Mouse (Mus musculus) naive thymus-derived CD4-positive, alpha-beta T cell, adult 2 months (primary cell): ENCODE data around the gene Zfp874b.
"Not testable (repeated sequence)": the region's sequence is repeated elsewhere in the genome, so short reads cannot be mapped to it uniquely, and the experiment has no call there.

Experiments
- DNase-seq: peaks from one replicate; pipeline ENCODE4 v3.0.0-alpha.2; 2011; ENCODE audit warnings: low read depth

The Zfp874b gene

GRCm38 (mm10) chr13:67483625-67484423, at the start of gene Zfp874b:
Zfp874b (minus strand) TSS chr13:67484258.
- DNase-seq: peak; percentile 93

- DNase-seq: no peak
Measured at GRCm38 (mm10) chr13:67527049-67527730, 43.1 kb upstream of the Zfp874b start.

DNA sequence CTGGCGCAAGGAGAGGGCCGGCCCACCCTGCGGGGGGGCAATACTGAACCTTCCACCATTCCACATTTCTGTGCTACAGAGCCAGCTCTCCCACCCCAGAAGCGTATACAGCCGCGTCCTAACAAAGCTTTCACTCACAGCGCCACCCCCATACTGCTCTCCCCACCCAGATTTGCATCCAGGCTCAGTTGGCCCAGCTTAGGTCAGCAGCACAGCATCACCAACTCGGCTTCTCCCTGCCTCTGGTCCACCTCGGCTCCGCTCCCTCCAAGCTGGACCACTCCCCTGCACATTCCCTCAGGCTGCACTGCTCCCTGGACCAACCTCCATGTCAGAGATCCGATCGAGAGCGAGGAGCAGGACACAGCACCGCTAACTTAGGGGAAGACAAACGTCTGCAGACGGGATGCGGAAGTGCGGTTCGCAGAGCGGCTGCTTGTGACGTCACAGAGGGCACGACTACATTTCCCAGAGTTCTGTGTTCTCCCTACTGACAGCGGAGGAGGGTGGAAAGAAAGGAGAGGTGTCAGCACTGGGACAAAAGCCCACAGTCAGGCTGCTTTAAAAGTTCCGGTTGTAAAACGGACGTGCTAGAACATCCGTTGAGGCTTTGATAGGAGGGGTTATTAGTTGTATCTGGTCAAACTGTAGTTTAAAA, 41.8 kb upstream of the Zfp874b start, which contains the start of the genes Gm26965 and Zfp87:
Gene Gm26965, minus strand, starts transcription at position 399 of the 658 bp plus-strand sequence.
Gene Zfp87, minus strand, starts transcription at position 425 of the 658 bp plus-strand sequence.
- DNase-seq: peak; percentile 95

GRCm38 (mm10) chr13:67500908-67501307, 16.9 kb upstream of the Zfp874b start:
- DNase-seq: no peak

DNA sequence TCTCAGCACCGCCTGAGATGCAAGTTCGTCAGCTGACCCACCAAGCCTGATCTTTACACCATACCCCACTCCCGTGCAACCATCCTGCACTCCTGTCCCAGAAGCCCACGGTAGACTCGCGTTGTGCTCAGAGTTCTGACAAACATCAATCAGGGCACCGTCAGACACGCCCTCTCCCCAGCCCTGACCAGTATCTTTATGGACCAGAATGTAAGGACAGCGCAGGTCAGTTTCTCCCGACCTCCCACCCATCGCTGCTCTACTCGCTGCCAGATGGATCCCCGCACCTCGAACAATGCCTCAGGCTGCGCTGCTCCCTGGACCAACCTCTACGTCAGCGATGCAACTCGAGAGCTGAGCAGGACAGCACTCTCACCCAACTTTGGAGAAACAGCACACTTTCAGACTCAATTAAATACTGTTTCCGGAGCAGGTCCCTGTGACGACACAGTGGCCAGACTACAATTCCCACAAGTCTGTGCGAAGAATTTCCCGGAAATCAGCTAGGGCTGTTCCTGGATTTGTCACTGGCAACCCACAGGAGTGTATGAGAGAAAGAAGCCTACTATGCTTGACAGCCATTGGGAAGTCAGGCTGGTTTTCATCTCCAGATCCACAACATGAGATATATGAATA, 16.1 kb upstream of the Zfp874b start, which contains the start of gene Zfp58:
Gene Zfp58, minus strand, starts transcription at position 472 of the 636 bp plus-strand sequence.
- peak; percentile 85 for DNase-seq

- DNase-seq: no peak
Measured at GRCm38 (mm10) chr13:67495631-67496030, 11.6 kb upstream of the Zfp874b start.

GRCm38 (mm10) chr13:67484424-67484811, 360 bp upstream of the Zfp874b start:
- no peak for DNase-seq

- DNase-seq: peak; percentile 14
Measured at GRCm38 (mm10) chr13:67481528-67481927, 2.5 kb downstream of the Zfp874b start.

DNA sequence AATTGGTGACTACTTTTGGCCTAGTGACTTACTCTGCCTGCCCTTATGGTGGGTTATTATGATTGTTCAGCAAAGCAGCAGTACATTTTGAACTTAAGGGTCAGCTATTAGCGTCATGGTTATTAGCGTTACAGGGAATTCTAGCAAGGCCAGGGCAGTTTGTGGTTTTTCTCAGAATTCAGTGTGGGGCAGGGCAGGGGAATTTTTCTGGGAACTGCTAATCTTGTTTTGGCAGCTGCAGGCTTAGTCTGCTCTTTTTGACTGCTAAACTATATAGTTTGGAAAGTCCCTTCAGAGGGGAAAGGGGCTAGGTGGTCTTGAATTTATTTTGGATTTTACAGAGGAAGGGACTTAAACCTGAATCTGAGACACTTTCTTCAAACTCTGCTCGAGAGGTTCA, 14.8 kb downstream of the Zfp874b start:
- DNase-seq: no peak

GRCm38 (mm10) chr13:67463506-67464185, 20.4 kb downstream of the Zfp874b start:
- not testable (repeated sequence) for DNase-seq

- no peak for DNase-seq
Measured at GRCm38 (mm10) chr13:67452021-67452309, 32.1 kb downstream of the Zfp874b start.

DNA sequence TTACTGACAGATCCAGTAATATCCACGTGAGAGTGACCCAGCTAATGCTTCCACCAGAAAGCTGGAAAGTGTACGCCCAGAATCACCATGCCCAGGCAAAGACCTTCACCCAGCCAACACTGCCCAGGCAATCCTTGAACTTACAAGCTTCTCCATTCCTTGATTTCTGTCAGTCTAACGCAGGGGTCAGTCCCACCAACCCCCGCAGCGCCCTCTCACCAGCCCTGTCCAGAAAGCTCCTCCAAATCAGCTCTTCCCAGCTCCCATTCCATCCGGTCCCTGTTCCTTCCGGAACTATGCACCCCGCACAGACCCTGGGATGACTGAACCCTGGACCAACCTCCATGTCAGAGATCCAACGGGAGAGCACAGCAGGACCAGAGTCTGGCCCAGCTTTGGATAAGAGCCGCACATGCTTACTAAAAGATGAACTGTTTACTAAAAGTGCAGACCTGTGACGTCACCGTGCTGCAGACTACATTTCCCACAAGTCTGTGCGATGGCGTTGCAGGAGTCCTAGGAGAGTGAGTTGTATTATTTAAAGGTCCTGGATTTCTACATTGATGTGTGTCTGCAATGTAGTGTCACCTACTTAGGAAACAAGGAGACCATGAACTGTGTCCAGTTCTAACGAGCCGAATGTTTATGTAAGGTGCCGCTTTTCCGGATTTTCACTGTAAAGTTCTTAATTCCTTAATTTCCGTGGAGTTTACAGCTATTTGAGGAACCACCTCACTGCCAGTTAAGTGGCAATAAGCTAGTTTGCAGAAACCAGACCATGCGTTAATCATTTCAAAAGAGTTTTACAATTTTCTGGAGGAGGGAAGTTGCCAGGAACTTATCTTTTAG, 32.7 kb downstream of the Zfp874b start, which contains the start of gene Zfp874a:
Gene Zfp874a, minus strand, starts transcription at position 453 of the 849 bp plus-strand sequence.
- peak; percentile 89 for DNase-seq

GRCm38 (mm10) chr13:67437095-67437494, 47.0 kb downstream of the Zfp874b start:
- not testable (repeated sequence) for DNase-seq

DNA sequence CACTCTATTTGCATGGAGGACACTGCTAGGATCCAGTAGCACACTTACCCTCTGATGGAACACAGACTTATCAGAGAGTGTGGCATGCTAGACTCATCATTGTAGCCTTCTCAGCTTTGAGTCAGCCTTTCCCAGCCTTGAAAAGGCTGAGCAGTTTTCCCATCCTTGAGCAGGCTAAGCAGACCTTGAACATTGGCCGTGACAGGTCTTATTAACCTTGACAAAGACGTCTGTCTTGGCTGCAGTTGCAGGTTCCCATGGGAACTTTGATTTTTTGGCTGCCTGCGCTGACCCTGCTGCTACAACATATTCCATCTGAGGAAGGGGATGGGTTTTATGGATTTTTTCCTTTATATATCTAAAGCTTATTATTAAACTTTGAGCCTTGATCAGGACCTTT, 55.9 kb downstream of the Zfp874b start:
- DNase-seq: no peak

GRCm38 (mm10) chr13:67425699-67426098, 58.4 kb downstream of the Zfp874b start:
- DNase-seq: not testable (repeated sequence)

GRCm38 (mm10) chr13:67422532-67422931, 61.5 kb downstream of the Zfp874b start:
- DNase-seq: not testable (repeated sequence)
